Mouse (Mus musculus): ENCODE data around the gene Chdh. TPM values are rescaled to one million over a fixed set of nuclear protein-coding genes. Genes with fewer than 3 reads are reported as not detected.

Gene Chdh
- polyA plus RNA-seq, 1 experiment from 2014 or later: 1.2 TPM

GRCm38 (mm10) chr14:30018463-30018801 lies 9.6 kb downstream of the Chdh start:
- Histone ChIP-seq H3K4me1 (ENCODE audit: control insufficient read depth, insufficient read depth, low read length) (no peaks in the 10 kb centered on the region), H3K9me3 (replicated peaks; ENCODE audit: control insufficient read depth, low read length) (no peaks in the 10 kb centered on the region), H3K9ac (ENCODE audit: low read length) (no peak overlapping the region), H3K4me3 (replicated peaks; ENCODE audit: low read length) (no peak overlapping the region), H3K27ac (ENCODE audit: low read length) (no peak overlapping the region), H3K4me2 (ENCODE audit: low read depth, low read length) (no peak overlapping the region), H3K27me3 (ENCODE audit: control insufficient read depth, insufficient read depth, low read length) (no peaks in the 10 kb centered on the region), H3K36me3 (ENCODE audit: control insufficient read depth, insufficient read depth, low read length) (no peaks in the 10 kb centered on the region)
- ATAC-seq (ENCODE audit: insufficient read depth, low FRiP score): no peak
- WGBS: 94% methylated on average over 4 of the region's 4 CpGs

GRCm38 (mm10) chr14:30018846-30019245 lies 10.0 kb downstream of the Chdh start:
- WGBS: 88% methylated on average over 6 of the region's 6 CpGs

GRCm38 (mm10) chr14:30019375-30019774 lies 10.6 kb downstream of the Chdh start:
- H3K9ac ChIP-seq (ENCODE audit: low read length): no peak overlapping the region
- no peak overlapping the region for H3K4me3 ChIP-seq (replicated peaks; ENCODE audit: low read length)
- H3K27me3 ChIP-seq (ENCODE audit: control insufficient read depth, insufficient read depth, low read length): no peaks in the 10 kb centered on the region
- WGBS: 95% methylated on average over 8 of the region's 8 CpGs
- no peaks in the 10 kb centered on the region for H3K4me1 ChIP-seq (ENCODE audit: control insufficient read depth, insufficient read depth, low read length)
- H3K4me2 ChIP-seq (ENCODE audit: low read depth, low read length): no peak overlapping the region
- no peak overlapping the region for H3K27ac ChIP-seq (ENCODE audit: low read length)
- H3K36me3 ChIP-seq (ENCODE audit: control insufficient read depth, insufficient read depth, low read length): no peaks in the 10 kb centered on the region
- no peak for ATAC-seq (ENCODE audit: insufficient read depth, low FRiP score)
- H3K9me3 ChIP-seq (replicated peaks; ENCODE audit: control insufficient read depth, low read length): no peaks in the 10 kb centered on the region

More at GRCm38 (mm10) chr14:30018846-30019245, 10.0 kb downstream of the Chdh start:
- no peak overlapping the region for H3K9ac ChIP-seq (ENCODE audit: low read length)
- no peaks in the 10 kb centered on the region for H3K27me3 ChIP-seq (ENCODE audit: control insufficient read depth, insufficient read depth, low read length)
- no peaks in the 10 kb centered on the region for H3K36me3 ChIP-seq (ENCODE audit: control insufficient read depth, insufficient read depth, low read length)
- no peak for ATAC-seq (ENCODE audit: insufficient read depth, low FRiP score)
- H3K4me3 ChIP-seq (replicated peaks; ENCODE audit: low read length): no peak overlapping the region
- no peaks in the 10 kb centered on the region for H3K9me3 ChIP-seq (replicated peaks; ENCODE audit: control insufficient read depth, low read length)
- H3K4me2 ChIP-seq (ENCODE audit: low read depth, low read length): no peak overlapping the region
- H3K4me1 ChIP-seq (ENCODE audit: control insufficient read depth, insufficient read depth, low read length): no peaks in the 10 kb centered on the region
- H3K27ac ChIP-seq (ENCODE audit: low read length): no peak overlapping the region

GRCm38 (mm10) chr14:30019792-30020575 lies 11.2 kb downstream of the Chdh start:
- no peak for ATAC-seq (ENCODE audit: insufficient read depth, low FRiP score)
- Histone ChIP-seq H3K36me3 (ENCODE audit: control insufficient read depth, insufficient read depth, low read length) (no peaks in the 10 kb centered on the region), H3K27me3 (ENCODE audit: control insufficient read depth, insufficient read depth, low read length) (no peaks in the 10 kb centered on the region), H3K9ac (ENCODE audit: low read length) (no peak overlapping the region), H3K9me3 (replicated peaks; ENCODE audit: control insufficient read depth, low read length) (no peaks in the 10 kb centered on the region), H3K4me1 (ENCODE audit: control insufficient read depth, insufficient read depth, low read length) (no peaks in the 10 kb centered on the region), H3K4me3 (replicated peaks; ENCODE audit: low read length) (no peak overlapping the region), H3K4me2 (ENCODE audit: low read depth, low read length) (no peak overlapping the region), H3K27ac (ENCODE audit: low read length) (no peak overlapping the region)
- WGBS: 60% methylated on average over 9 of the region's 9 CpGs

GRCm38 (mm10) chr14:30022471-30022870 lies 13.6 kb downstream of the Chdh start:
- no peak for ATAC-seq (ENCODE audit: insufficient read depth, low FRiP score)
- no peaks in the 10 kb centered on the region for H3K9me3 ChIP-seq (replicated peaks; ENCODE audit: control insufficient read depth, low read length)
- no peaks in the 10 kb centered on the region for H3K4me1 ChIP-seq (ENCODE audit: control insufficient read depth, insufficient read depth, low read length)
- H3K36me3 ChIP-seq (ENCODE audit: control insufficient read depth, insufficient read depth, low read length): no peaks in the 10 kb centered on the region
- H3K4me3 ChIP-seq (replicated peaks; ENCODE audit: low read length): no peak overlapping the region
- H3K9ac ChIP-seq (ENCODE audit: low read length): no peak overlapping the region
- WGBS: 86% methylated on average over 6 of the region's 6 CpGs
- H3K27me3 ChIP-seq (ENCODE audit: control insufficient read depth, insufficient read depth, low read length): no peaks in the 10 kb centered on the region
- H3K4me2 ChIP-seq (ENCODE audit: low read depth, low read length): no peak overlapping the region
- no peak overlapping the region for H3K27ac ChIP-seq (ENCODE audit: low read length)

GRCm38 (mm10) chr14:30024387-30024786 lies 15.6 kb downstream of the Chdh start:
- H3K9ac ChIP-seq (ENCODE audit: low read length): no peak overlapping the region
- 41% methylated on average over 7 of the region's 7 CpGs for WGBS
- H3K4me1 ChIP-seq (ENCODE audit: control insufficient read depth, insufficient read depth, low read length): no peaks in the 10 kb centered on the region
- no peaks in the 10 kb centered on the region for H3K36me3 ChIP-seq (ENCODE audit: control insufficient read depth, insufficient read depth, low read length)
- H3K4me2 ChIP-seq (ENCODE audit: low read depth, low read length): no peak overlapping the region
- H3K4me3 ChIP-seq (replicated peaks; ENCODE audit: low read length): no peak overlapping the region
- ATAC-seq (ENCODE audit: insufficient read depth, low FRiP score): no peak
- H3K27me3 ChIP-seq (ENCODE audit: control insufficient read depth, insufficient read depth, low read length): no peaks in the 10 kb centered on the region
- H3K27ac ChIP-seq (ENCODE audit: low read length): no peak overlapping the region
- no peaks in the 10 kb centered on the region for H3K9me3 ChIP-seq (replicated peaks; ENCODE audit: control insufficient read depth, low read length)

GRCm38 (mm10) chr14:30027378-30027777 lies 18.6 kb downstream of the Chdh start:
- no peaks in the 10 kb centered on the region for H3K36me3 ChIP-seq (ENCODE audit: control insufficient read depth, insufficient read depth, low read length)
- H3K4me1 ChIP-seq (ENCODE audit: control insufficient read depth, insufficient read depth, low read length): no peaks in the 10 kb centered on the region
- H3K9me3 ChIP-seq (replicated peaks; ENCODE audit: control insufficient read depth, low read length): no peaks in the 10 kb centered on the region
- H3K4me3 ChIP-seq (replicated peaks; ENCODE audit: low read length): no peak overlapping the region
- no peak overlapping the region for H3K9ac ChIP-seq (ENCODE audit: low read length)
- H3K4me2 ChIP-seq (ENCODE audit: low read depth, low read length): no peak overlapping the region
- 49% methylated on average over 2 of the region's 2 CpGs for WGBS
- no peak for ATAC-seq (ENCODE audit: insufficient read depth, low FRiP score)
- H3K27me3 ChIP-seq (ENCODE audit: control insufficient read depth, insufficient read depth, low read length): no peaks in the 10 kb centered on the region
- no peak overlapping the region for H3K27ac ChIP-seq (ENCODE audit: low read length)

- no peaks in the 10 kb centered on the region for H3K9me3 ChIP-seq (replicated peaks; ENCODE audit: control insufficient read depth, low read length)
- no peak overlapping the region for H3K4me3 ChIP-seq (replicated peaks; ENCODE audit: low read length)
- no peak for ATAC-seq (ENCODE audit: insufficient read depth, low FRiP score)
- no peak overlapping the region for H3K4me2 ChIP-seq (ENCODE audit: low read depth, low read length)
- no peaks in the 10 kb centered on the region for H3K4me1 ChIP-seq (ENCODE audit: control insufficient read depth, insufficient read depth, low read length)
- no peaks in the 10 kb centered on the region for H3K36me3 ChIP-seq (ENCODE audit: control insufficient read depth, insufficient read depth, low read length)
- H3K27ac ChIP-seq (ENCODE audit: low read length): no peak overlapping the region
- no peaks in the 10 kb centered on the region for H3K27me3 ChIP-seq (ENCODE audit: control insufficient read depth, insufficient read depth, low read length)
- H3K9ac ChIP-seq (ENCODE audit: low read length): no peak overlapping the region
- WGBS: 56% methylated on average over 8 of the region's 8 CpGs
Measured at GRCm38 (mm10) chr14:30033405-30033804, 24.6 kb downstream of the Chdh start.

GRCm38 (mm10) chr14:30038431-30038830 lies 29.6 kb downstream of the Chdh start:
- Histone ChIP-seq H3K4me2 (ENCODE audit: low read depth, low read length) (no peak overlapping the region), H3K27ac (ENCODE audit: low read length) (no peak overlapping the region), H3K27me3 (ENCODE audit: control insufficient read depth, insufficient read depth, low read length) (no peaks in the 10 kb centered on the region), H3K9me3 (replicated peaks; ENCODE audit: control insufficient read depth, low read length) (no peaks in the 10 kb centered on the region), H3K4me3 (replicated peaks; ENCODE audit: low read length) (no peak overlapping the region), H3K4me1 (ENCODE audit: control insufficient read depth, insufficient read depth, low read length) (no peaks in the 10 kb centered on the region), H3K9ac (ENCODE audit: low read length) (no peak overlapping the region), H3K36me3 (ENCODE audit: control insufficient read depth, insufficient read depth, low read length) (no peaks in the 10 kb centered on the region)
- no peak for ATAC-seq (ENCODE audit: insufficient read depth, low FRiP score)
- 87% methylated on average over 18 of the region's 18 CpGs for WGBS

Measured in stomach, embryonic 16.5 days (tissue).